Mouse (Mus musculus) gastrocnemius, adult 18-20 months (tissue): Measurements from ENCODE around the gene Eif5. TPM values are rescaled to one million over a fixed set of nuclear protein-coding genes. Genes with fewer than 3 reads are reported as not detected.

Source experiments
- DNase-seq: peaks from one replicate; pipeline ENCODE4 v3.0.0; 2021; ENCODE audit warnings: low spot score
- total RNA-seq, 2 experiments: library from RNA; stranded (reverse); gene quantifications; 2 replicates each; pipeline ENCODE4 v1.2.3; 2021

Eif5 gene
- total RNA-seq, 2 experiments from 2014 or later: 160 to 165 TPM

GRCm38 (mm10) chr12:111563076-111563629 is 25.3 kb downstream of the Eif5 start:
- DNase-seq: no peak

- no peak for DNase-seq
These were observed 27.5 kb downstream of the Eif5 start for GRCm38 (mm10) chr12:111565363-111565762.

- no peak for DNase-seq
These were observed 31.0 kb downstream of the Eif5 start for GRCm38 (mm10) chr12:111568836-111569235.

GRCm38 (mm10) chr12:111572406-111572805 is 34.6 kb downstream of the Eif5 start:
- DNase-seq: no peak

GRCm38 (mm10) chr12:111573315-111573714 is 35.5 kb downstream of the Eif5 start:
- no peak for DNase-seq

GRCm38 (mm10) chr12:111574074-111574886 is 36.5 kb downstream of the Eif5 start, which contains the start of gene Mark3:
TSS of gene Mark3 (plus strand) at chr12:111574523.
- peak; percentile 97 for DNase-seq

GRCm38 (mm10) chr12:111574887-111575838 is 37.3 kb downstream of the Eif5 start:
- DNase-seq: peak; percentile 23

GRCm38 (mm10) chr12:111583058-111583457 is 45.2 kb downstream of the Eif5 start:
- DNase-seq: no peak

- DNase-seq: no peak
These were observed 46.6 kb downstream of the Eif5 start for GRCm38 (mm10) chr12:111584401-111584800.

GRCm38 (mm10) chr12:111587252-111587651 is 49.4 kb downstream of the Eif5 start:
- DNase-seq: no peak

GRCm38 (mm10) chr12:111592407-111593021 is 54.7 kb downstream of the Eif5 start:
- DNase-seq: peak; percentile 9

GRCm38 (mm10) chr12:111593775-111594174 is 56.0 kb downstream of the Eif5 start:
- no peak for DNase-seq

Other genes starting within 250 kb of the Eif5 start
- 10 to 100 TPM; 17.3 to 21.2 TPM for gene Cdc42bpb, start 160.3 kb upstream of the Eif5 start, total RNA-seq
- gene Lbhd2, start 131.2 kb upstream of the Eif5 start, total RNA-seq: not detected
- 1 to 10 TPM; 2.0 to 3.4 TPM for gene Exoc3l4, start 121.0 kb upstream of the Eif5 start, total RNA-seq
- gene Tnfaip2, start 95.5 kb upstream of the Eif5 start, total RNA-seq: 10 to 100 TPM; 38.8 to 52.9 TPM
- under 1 TPM in 1 of 2 experiments, not detected in 1; 0.18 TPM for gene Gm266, start 52.2 kb upstream of the Eif5 start, total RNA-seq
- gene Mark3, start 36.5 kb downstream of the Eif5 start, total RNA-seq: 10 to 100 TPM; 52.7 to 55.0 TPM
- gene Ckb, start 134.3 kb downstream of the Eif5 start, total RNA-seq: 10 to 100 TPM in 1 of 2 experiments, 1 to 10 TPM in 1; 5.9 to 12.2 TPM
- 1 to 10 TPM; 2.4 to 3.9 TPM for gene Trmt61a, start 140.1 kb downstream of the Eif5 start, total RNA-seq
- gene Bag5, start 175.2 kb downstream of the Eif5 start, total RNA-seq: 10 to 100 TPM; 16.0 to 16.9 TPM
- gene Apopt1, start 175.2 kb downstream of the Eif5 start, total RNA-seq: 10 to 100 TPM; 40.5 to 43.5 TPM
- gene Klc1, start 220.8 kb downstream of the Eif5 start, total RNA-seq: 10 to 100 TPM; 59.1 to 60.1 TPM